Mouse (Mus musculus): Measurements from ENCODE around the gene Nrxn3.

The Nrxn3 gene

GRCm38 (mm10) chr12:89174306-89175159 lies 451.9 kb downstream of the Nrxn3 start:
- no peak for DNase-seq (ENCODE audit: low read depth, low spot score)

- peak; percentile 21 for DNase-seq (ENCODE audit: low read depth, low spot score)
Measured at GRCm38 (mm10) chr12:89179970-89180666, 457.4 kb downstream of the Nrxn3 start.

- DNase-seq (ENCODE audit: low read depth, low spot score): peak; percentile 82
Measured at GRCm38 (mm10) chr12:89181157-89181561, 458.5 kb downstream of the Nrxn3 start.

- no peak for DNase-seq (ENCODE audit: low read depth, low spot score)
Measured at GRCm38 (mm10) chr12:89198764-89199525, 476.3 kb downstream of the Nrxn3 start.

GRCm38 (mm10) chr12:89211608-89212007 lies 488.9 kb downstream of the Nrxn3 start:
- DNase-seq (ENCODE audit: low read depth, low spot score): no peak

DNA sequence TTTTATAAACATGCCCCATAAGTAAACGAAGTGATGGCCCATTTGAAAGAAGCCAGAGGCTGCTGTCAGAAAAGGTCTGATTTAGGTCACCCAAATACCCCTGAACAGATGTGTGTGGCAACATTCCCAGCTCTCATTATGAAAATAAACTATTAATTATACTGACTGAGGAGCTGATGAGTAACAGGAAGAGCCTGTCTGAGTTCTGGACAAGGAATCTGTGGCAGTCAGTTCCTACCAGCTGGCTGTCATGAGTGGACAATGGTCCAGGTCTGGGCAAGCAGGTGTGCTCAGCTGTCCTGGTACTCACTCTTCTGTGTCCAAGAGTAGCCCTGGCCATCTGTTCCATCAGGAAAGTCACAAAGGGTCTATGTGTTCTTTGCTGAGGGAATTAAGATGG lies 517.1 kb downstream of the Nrxn3 start:
- no peak for DNase-seq (ENCODE audit: low read depth, low spot score)

- DNase-seq (ENCODE audit: low read depth, low spot score): no peak
Measured at GRCm38 (mm10) chr12:89241554-89241953, 518.9 kb downstream of the Nrxn3 start.

DNA sequence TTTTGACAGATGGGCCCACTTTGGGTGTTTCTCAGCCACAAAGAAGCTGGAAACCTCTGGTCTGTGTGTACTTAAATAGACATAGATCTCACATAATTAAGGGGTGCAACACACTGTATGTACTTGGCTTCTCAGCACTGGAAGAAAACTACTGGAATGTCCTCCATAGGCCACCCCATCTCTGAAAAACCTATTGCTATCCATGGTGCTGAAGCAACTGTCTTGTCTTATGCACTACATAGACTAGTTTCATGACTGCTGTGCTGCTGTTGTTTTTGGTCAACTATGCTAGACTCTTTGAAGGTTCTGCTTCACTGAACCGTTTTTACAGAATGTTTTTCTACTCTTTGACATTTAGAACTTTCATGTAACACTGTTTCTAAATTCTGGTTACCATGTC lies 519.8 kb downstream of the Nrxn3 start:
- peak; percentile 36 for DNase-seq (ENCODE audit: low read depth, low spot score)

DNA sequence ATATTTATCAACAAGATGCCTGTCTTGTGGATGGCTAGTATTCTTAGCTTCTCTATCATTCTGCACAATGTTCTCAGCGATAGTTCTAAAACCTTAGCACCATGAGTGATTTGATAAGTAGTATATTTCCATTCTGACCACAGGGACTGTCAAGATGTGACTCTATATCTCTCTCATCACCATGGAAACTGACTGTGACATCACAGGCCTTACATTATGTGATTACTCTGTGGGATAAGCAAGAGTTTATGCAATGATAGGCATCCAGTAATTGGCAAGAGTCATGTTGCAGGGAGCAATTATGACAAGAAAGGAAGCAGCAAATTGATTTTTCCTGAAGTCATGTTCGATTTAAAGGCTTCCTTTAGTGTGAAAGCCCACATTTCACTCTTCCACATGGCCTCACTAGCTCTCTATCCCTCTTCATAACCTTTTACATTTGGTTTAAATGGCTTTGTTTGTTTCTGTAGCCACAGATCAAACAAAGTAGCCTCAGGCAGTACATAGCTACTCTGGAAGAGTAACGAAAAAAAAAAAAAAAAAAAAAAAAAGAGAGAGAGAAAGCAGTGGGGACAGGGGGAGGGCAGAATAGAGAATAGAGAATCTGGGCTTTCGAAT lies 532.7 kb downstream of the Nrxn3 start:
- no peak for DNase-seq (ENCODE audit: low read depth, low spot score)

DNA sequence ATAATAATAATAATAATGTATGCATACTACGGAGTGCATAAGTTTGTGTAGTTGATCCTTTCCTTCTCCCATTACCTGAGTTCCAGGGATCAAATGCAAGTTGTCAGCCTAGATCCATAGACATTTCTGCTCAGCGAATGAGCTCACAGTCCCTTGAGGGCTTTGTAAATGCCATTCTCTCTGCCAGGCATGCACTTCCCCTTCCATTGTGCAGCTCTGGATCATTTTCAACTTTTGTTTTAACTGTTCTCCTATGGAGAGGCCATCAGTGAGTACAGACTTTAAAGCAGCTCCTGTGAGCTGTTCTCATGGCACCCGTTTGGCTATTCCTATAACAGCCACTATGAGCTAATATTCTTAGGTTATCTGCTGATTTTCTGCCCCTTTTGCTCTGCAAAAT lies 536.2 kb downstream of the Nrxn3 start:
- no peak for DNase-seq (ENCODE audit: low read depth, low spot score)

- peak; percentile 23 for DNase-seq (ENCODE audit: low read depth, low spot score)
Measured at GRCm38 (mm10) chr12:89260076-89260475, 537.4 kb downstream of the Nrxn3 start.

DNA sequence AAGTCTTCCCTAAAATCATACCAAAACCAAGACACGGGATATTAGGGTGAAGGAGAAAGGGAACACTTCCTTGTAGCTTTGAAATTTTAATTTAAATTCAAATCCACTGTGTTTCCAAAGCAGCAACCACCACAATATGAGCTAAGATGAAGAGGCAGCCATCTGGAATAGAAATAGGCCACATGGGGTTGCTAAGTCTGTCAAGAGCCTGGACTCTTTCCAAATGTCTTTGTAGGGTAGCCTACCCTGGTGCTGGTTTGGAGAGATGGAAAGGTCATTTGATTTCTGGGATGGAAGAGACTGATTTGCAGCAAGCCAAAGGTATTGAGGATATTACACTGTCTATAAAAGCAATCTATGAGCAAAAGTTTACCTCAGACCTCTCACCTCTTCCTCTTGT lies 539.6 kb downstream of the Nrxn3 start:
- DNase-seq (ENCODE audit: low read depth, low spot score): no peak

DNA sequence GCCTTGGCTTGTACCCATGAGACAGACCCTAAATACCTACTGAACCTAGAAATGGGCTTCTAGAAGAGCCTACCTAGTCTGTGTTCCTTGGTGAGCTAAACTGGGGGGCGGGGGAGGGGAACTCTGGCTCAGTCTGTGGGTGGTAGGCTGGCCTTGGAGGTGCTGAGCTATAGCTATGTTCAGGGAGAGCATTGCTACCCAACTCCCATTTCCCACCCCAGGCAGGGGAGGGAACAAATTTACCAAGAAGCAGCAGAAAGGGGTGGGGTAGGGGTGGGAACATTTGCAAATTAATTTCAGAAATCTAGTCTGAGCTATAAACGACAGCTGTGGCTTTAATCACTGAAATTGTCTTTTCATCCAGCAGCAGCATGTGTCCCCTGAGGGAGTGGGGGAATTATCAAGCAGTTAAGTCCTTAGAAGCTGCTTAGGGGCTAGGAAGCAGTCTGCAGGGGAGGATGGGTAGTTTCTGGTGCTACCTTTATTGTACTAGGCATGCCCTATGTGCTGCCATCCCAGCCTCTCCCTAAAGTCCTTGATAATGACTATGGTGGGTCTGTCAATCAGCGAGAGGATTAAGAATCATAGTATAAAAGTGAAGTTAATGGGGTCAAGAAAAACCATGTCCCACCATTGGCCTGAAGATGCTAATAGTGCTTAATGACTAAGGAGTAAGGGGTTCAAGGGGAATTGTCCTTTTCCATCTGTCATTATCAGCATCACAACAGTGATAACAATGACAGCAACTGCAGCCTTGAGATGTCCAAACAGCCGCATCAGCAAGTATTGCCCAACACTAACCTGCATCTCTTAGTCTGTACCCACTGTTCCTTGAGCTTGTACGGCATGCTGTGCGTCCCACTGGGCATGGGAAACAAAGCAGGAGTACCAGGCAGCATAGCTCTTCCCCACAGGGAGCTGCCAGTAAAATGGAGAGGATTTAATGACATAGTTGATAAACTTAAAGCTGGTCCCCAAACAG lies 560.0 kb downstream of the Nrxn3 start:
- DNase-seq (ENCODE audit: low read depth, low spot score): no peak

DNA sequence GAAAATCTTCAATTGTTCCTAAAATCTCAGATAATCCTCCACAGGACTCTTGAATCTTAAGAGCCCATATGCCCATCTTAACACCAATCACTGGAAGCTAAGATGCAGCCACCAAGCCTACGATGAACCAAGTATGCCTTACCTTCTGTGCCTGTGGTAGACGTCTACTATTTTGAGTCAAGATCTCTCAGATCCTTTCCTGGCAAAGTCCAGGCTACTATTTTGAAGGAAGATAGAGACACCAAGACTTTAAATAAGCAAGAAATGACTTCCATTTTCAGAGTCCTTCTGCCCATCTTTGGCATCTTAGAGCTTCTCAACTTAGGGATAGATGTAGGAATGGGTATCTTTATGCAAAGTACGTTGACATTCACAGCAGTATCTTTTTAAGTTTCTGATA lies 561.7 kb downstream of the Nrxn3 start:
- DNase-seq (ENCODE audit: low read depth, low spot score): no peak

DNA sequence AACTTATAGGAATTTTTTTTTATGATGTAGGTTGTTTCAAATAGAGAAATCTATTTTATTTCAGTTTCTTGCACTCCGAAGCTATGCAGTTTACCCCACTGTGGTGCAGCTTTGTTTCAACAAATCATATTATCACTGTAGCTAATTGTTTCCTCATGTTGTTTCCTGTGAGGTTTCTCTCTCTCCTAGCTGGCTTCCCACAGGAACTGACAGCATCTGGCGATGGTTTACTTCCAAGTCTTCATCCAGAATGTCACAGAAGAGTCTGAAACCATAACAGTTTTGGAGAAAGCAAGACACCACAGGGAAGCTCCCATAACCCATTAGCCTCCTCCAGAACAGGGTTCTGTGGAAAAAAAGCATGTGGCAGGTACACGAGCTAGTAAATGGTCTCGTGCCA lies 564.4 kb downstream of the Nrxn3 start:
- no peak for DNase-seq (ENCODE audit: low read depth, low spot score)

- no peak for DNase-seq (ENCODE audit: low read depth, low spot score)
Measured at GRCm38 (mm10) chr12:89289589-89290274, 567.1 kb downstream of the Nrxn3 start.

- DNase-seq (ENCODE audit: low read depth, low spot score): peak; percentile 6
Measured at GRCm38 (mm10) chr12:89290736-89291574, 568.3 kb downstream of the Nrxn3 start.

DNA sequence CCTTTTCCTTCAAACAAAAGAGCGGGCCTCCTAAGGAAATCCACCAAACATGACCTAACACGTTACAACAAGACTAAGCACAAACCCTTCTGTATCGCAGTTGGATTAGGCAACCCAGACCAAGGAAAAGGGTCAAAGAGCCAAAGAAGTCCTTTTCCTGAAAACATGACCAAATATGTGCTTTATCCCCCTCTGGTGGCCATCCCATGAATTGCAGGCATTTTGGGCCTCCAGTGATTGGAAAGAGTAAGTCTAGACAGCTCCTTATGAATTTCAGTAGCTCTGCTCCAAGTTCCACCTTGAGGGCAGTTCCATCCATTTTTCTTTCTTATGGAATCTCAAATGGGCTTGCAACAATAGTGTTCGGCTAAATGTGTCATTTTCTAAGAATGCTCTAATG lies 579.3 kb downstream of the Nrxn3 start:
- DNase-seq (ENCODE audit: low read depth, low spot score): peak; percentile 75

DNA sequence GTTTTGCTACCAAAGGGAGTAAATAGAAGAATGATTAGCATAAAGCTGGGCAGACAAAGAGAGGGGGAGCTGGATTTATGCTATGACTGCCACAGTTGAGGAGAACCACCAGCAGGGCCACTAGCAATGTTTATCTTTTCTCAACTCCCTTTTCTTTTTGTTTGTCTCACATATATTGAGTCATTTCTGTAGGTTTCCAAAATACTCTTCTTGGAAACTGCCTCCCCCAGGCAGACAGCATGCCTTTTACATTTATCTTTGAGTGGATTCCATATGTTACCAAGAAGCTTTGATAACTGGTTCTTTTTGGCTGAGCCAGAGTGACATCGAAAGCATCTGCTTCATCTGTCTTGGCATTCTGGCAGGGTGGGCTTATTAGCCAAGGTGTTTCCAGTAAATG lies 587.5 kb downstream of the Nrxn3 start:
- no peak for DNase-seq (ENCODE audit: low read depth, low spot score)
